Mouse (Mus musculus) forebrain, embryonic 13.5 days (tissue): ENCODE measurements around the gene Psmb2. TPM values are rescaled to one million over a fixed set of nuclear protein-coding genes. Genes with fewer than 3 reads are reported as not detected.
A peak's percentile ranks its signal among the peaks of the same experiment; 100 is the strongest.

ENCODE experiments used
- ATAC-seq: fragments of 200-750 bp; cut with Nextera tagmentation; 2 replicates; pipeline ENCODE4 v1.8.0; 2017
- H3K27ac ChIP-seq: fragments of 300-500 bp; sonication (generic); 2 replicates; pipeline ENCODE4 v1.5.1; 2015; ENCODE audit warnings: inconsistent platforms, mild to moderate bottlenecking, moderate library complexity
- H3K27me3 ChIP-seq: fragments of 300-500 bp; sonication (generic); 2 replicates; pipeline ENCODE4 v1.6.1; 2015; ENCODE audit warnings: mild to moderate bottlenecking, inconsistent platforms
- H3K36me3 ChIP-seq: fragments of 300-500 bp; sonication (generic); 2 replicates; pipeline ENCODE4 v1.6.1; 2015; ENCODE audit warnings: mild to moderate bottlenecking, inconsistent platforms; ENCODE audit not compliant: poor library complexity, severe bottlenecking
- H3K4me1 ChIP-seq: fragments of 300-500 bp; sonication (generic); 2 replicates; pipeline ENCODE4 v1.6.1; 2015; ENCODE audit warnings: inconsistent platforms
- H3K4me2 ChIP-seq: fragments of 300-500 bp; sonication (generic); 2 replicates; pipeline ENCODE4 v1.6.1; 2015; ENCODE audit warnings: inconsistent platforms, mild to moderate bottlenecking, moderate library complexity
- H3K4me3 ChIP-seq: fragments of 300-500 bp; sonication (generic); 2 replicates; pipeline ENCODE4 v1.5.1; 2015; ENCODE audit warnings: mild to moderate bottlenecking, inconsistent platforms
- H3K9ac ChIP-seq: fragments of 300-500 bp; sonication (generic); 2 replicates; pipeline ENCODE4 v1.6.1; 2015; ENCODE audit warnings: mild to moderate bottlenecking, inconsistent platforms
- H3K9me3 ChIP-seq: fragments of 300-500 bp; sonication (generic); replicated peaks from 2 replicates; pipeline ENCODE4 v1.6.1; 2016; ENCODE audit warnings: inconsistent platforms
- WGBS: fragments of 180-500 bp; shearing (Covaris S2); methylation state at CpG from one replicate; pipeline ENCODE4 v1.1.7; 2015; 5-methylcytosine and 5-hydroxymethylcytosine counted together
- polyA plus RNA-seq: library from polyadenylated mRNA; unstranded; fragments of >200 nt; fragmentation: Nextera tagmentation; extraction: Ambion mirVana; gene quantifications from 2 replicates; pipeline ENCODE4 v1.2.1, GENCODE M21; 2015

Gene Psmb2
- polyA plus RNA-seq = 526 and 541 TPM in 2 replicates

DNA sequence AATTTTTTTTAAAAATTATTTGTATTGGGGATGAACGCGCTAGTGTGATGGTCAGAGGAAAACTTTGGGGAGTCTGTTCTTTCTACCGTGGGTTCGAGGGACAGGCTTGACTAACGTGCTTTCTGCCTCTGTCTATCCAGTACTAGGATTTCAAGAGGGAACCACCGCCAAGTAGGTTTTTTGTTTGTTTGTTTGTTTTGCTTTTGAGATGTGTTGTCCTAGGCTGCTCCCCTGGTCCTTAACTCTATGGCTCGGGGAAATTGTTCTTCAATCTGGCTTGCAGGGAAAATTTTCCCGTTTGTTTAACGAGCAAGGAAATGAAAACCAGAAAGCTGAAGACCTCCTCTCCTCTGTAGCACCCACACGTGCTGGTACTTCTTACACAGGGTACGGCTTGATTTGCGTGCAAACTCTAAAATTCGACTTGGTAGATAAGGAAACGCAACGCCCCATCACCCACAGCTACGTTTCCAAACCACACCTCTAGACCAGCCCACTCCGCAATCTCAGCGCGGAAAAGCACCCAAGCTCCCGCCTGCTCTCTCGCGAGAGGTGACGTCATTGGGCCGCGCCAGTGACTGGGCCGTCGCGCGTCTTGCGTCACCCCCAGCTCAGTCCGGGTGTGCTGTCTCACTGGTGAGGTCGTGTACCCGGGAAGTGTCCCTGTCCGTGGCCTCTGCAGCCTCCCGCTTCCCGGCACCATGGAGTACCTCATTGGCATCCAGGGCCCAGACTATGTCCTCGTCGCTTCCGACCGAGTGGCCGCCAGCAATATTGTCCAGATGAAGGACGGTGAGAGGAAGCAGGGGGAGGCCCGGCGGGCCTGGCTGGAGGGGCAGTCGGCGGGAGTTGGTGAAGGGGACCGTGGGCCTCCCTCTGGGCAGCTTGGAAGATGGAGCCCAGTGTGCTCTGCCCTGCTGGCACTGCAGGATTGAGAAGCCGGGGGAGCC is at the start of gene Psmb2:
Gene Psmb2, plus strand, starts transcription at position 577 of the 950 bp plus-strand sequence.
- ATAC-seq = peak; percentile 98
- Histone ChIP-seq H3K9me3 (no peaks in the 10 kb centered on the region), H3K36me3 (no peaks in the 10 kb centered on the region), H3K4me2 (peak within 1 kb of the TSS; percentile 97), H3K4me3 (peak within 1 kb of the TSS; percentile 100), H3K27me3 (peaks cover 5% of the 10 kb centered on the region; the same call in 1 of the 2 replicates), H3K9ac (peak within 1 kb of the TSS; percentile 99), H3K27ac (peak within 1 kb of the TSS; percentile 76), H3K4me1 (peaks cover 17% of the 10 kb centered on the region)
- 4% methylated on average over 48 of the region's 48 CpGs for WGBS

GRCm38 (mm10) chr4:126631922-126632321 is 45.5 kb upstream of the Psmb2 start:
- no peaks in the 10 kb centered on the region for H3K9me3 ChIP-seq
- peaks cover 14% of the 10 kb centered on the region for H3K4me1 ChIP-seq
- peaks cover 26% of the 10 kb centered on the region for H3K27me3 ChIP-seq
- 43% methylated on average over 2 of the region's 2 CpGs for WGBS
- ATAC-seq = no peak
- no peak overlapping the region for H3K27ac ChIP-seq
- H3K4me3 ChIP-seq = no peak overlapping the region
- H3K9ac ChIP-seq = no peak overlapping the region
- no peaks in the 10 kb centered on the region for H3K36me3 ChIP-seq
- H3K4me2 ChIP-seq = no peak overlapping the region

DNA sequence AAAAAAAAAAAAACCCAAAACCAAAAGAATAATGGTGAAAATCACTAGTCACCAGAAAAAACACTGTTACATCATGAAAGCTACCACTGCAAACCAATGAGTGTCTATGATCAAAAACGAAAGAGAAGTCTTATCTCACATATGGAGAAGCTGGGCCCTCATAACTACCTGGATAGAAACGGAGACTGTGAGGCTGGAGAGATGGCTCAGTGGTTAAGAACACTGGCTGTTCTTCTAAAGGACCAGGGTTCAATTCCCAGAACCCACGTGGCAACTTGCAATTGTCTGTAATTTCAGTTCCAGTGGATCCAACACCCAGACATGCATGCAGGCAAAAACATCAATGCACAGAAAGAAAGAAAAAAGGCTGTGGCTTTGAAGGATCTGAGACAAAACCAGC is 44.8 kb upstream of the Psmb2 start:
- Histone ChIP-seq H3K27ac (no peak overlapping the region), H3K36me3 (no peaks in the 10 kb centered on the region), H3K27me3 (peaks cover 30% of the 10 kb centered on the region), H3K9ac (no peak overlapping the region), H3K9me3 (no peaks in the 10 kb centered on the region), H3K4me3 (no peak overlapping the region), H3K4me2 (no peak overlapping the region), H3K4me1 (peaks cover 6% of the 10 kb centered on the region)
- no peak for ATAC-seq
- WGBS = 73% methylated on average over 3 of the region's 3 CpGs

GRCm38 (mm10) chr4:126636330-126636729 is 41.1 kb upstream of the Psmb2 start:
- no peak for ATAC-seq
- H3K27ac ChIP-seq = no peak overlapping the region
- H3K4me1 ChIP-seq = peaks cover 14% of the 10 kb centered on the region
- H3K36me3 ChIP-seq = no peaks in the 10 kb centered on the region
- no peaks in the 10 kb centered on the region for H3K9me3 ChIP-seq
- H3K4me3 ChIP-seq = no peak overlapping the region
- H3K9ac ChIP-seq = 0 out of 2 replicates have a peak overlapping the region, but pooled peaks have one; percentile 37
- H3K4me2 ChIP-seq = 0 out of 2 replicates have a peak overlapping the region, but pooled peaks have one; percentile 20
- 26% methylated on average over 11 of the region's 11 CpGs for WGBS
- H3K27me3 ChIP-seq = peaks cover 24% of the 10 kb centered on the region

GRCm38 (mm10) chr4:126637446-126637845 is 40.0 kb upstream of the Psmb2 start:
- Histone ChIP-seq H3K4me3 (no peak overlapping the region), H3K9me3 (no peaks in the 10 kb centered on the region), H3K27me3 (peaks cover 24% of the 10 kb centered on the region), H3K36me3 (no peaks in the 10 kb centered on the region), H3K9ac (no peak overlapping the region), H3K4me2 (no peak overlapping the region), H3K4me1 (peaks cover 14% of the 10 kb centered on the region), H3K27ac (no peak overlapping the region)
- WGBS = 78% methylated on average over 4 of the region's 4 CpGs
- no peak for ATAC-seq

DNA sequence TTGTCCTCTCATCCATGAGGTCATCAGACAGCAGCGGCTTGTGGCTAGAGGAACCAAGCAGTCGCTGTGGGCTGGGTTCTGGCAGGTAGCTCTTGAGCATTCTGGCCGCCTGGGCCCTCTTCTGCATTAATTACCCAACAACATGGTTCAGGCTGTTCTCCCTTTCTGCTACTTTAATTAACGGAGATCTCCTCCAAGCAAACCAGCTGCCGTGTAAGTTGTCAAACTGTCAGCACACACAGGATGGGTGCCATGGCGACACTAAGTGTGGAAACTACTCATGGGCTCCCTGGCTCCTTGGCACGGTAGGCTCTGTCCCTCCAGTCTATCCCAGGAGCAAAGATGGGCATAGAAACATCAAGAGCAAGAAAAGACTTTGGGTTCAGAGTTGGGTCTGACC is 38.1 kb upstream of the Psmb2 start:
- ATAC-seq = peak; percentile 78
- WGBS = 27% methylated on average over 7 of the region's 7 CpGs
- Histone ChIP-seq H3K27ac (0 out of 2 replicates have a peak overlapping the region, but pooled peaks have one; percentile 14), H3K27me3 (peaks cover 24% of the 10 kb centered on the region), H3K4me1 (peaks cover 15% of the 10 kb centered on the region), H3K4me3 (no peak overlapping the region), H3K9ac (no peak overlapping the region), H3K9me3 (no peaks in the 10 kb centered on the region), H3K4me2 (no peak overlapping the region), H3K36me3 (no peaks in the 10 kb centered on the region)

DNA sequence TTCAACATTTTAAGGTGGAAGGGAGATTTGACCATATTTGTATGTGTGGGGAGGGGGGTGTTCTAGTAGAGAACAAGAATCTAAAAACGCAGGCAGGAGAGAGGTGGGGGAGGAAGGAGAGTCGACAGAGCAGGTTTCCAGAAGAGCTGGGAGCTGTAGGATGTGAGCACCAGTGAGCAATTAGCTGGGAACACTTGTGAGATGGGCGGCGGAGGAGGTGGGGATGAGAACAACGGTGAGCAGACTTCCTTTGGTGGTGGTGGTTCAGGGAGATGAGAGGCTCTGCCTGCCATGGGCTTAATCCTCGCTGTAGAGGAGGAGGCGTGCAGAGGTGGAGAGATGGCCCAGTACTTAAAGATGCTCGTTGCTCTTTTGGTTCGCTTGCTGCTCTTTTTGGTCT is 35.5 kb upstream of the Psmb2 start:
- Histone ChIP-seq H3K4me1 (peaks cover 20% of the 10 kb centered on the region), H3K9ac (no peak overlapping the region), H3K9me3 (no peaks in the 10 kb centered on the region), H3K36me3 (no peaks in the 10 kb centered on the region), H3K4me3 (no peak overlapping the region), H3K27me3 (peaks cover 13% of the 10 kb centered on the region), H3K27ac (no peak overlapping the region), H3K4me2 (no peak overlapping the region)
- 28% methylated on average over 9 of the region's 9 CpGs for WGBS
- no peak for ATAC-seq

GRCm38 (mm10) chr4:126643815-126644214 is 33.6 kb upstream of the Psmb2 start:
- Histone ChIP-seq H3K27ac (no peak overlapping the region), H3K27me3 (0 out of 2 replicates have a peak, but pooled peaks cover 7% of the 10 kb centered on the region), H3K4me2 (no peak overlapping the region), H3K4me1 (peaks cover 29% of the 10 kb centered on the region), H3K4me3 (no peak overlapping the region), H3K9ac (no peak overlapping the region), H3K9me3 (no peaks in the 10 kb centered on the region), H3K36me3 (no peaks in the 10 kb centered on the region)
- WGBS = 78% methylated on average over 4 of the region's 4 CpGs
- no peak for ATAC-seq

- no peak overlapping the region for H3K27ac ChIP-seq
- 67% methylated on average over 10 of the region's 10 CpGs for WGBS
- H3K9ac ChIP-seq = no peak overlapping the region
- H3K27me3 ChIP-seq = 0 out of 2 replicates have a peak, but pooled peaks cover 7% of the 10 kb centered on the region
- peaks cover 28% of the 10 kb centered on the region for H3K4me1 ChIP-seq
- no peaks in the 10 kb centered on the region for H3K9me3 ChIP-seq
- H3K4me3 ChIP-seq = no peak overlapping the region
- no peak overlapping the region for H3K4me2 ChIP-seq
- H3K36me3 ChIP-seq = no peaks in the 10 kb centered on the region
- no peak for ATAC-seq
Measured at GRCm38 (mm10) chr4:126644333-126644963, 33.0 kb upstream of the Psmb2 start.

- peaks cover 20% of the 10 kb centered on the region for H3K27me3 ChIP-seq
Measured at GRCm38 (mm10) chr4:126647996-126648910, 29.2 kb upstream of the Psmb2 start.

DNA sequence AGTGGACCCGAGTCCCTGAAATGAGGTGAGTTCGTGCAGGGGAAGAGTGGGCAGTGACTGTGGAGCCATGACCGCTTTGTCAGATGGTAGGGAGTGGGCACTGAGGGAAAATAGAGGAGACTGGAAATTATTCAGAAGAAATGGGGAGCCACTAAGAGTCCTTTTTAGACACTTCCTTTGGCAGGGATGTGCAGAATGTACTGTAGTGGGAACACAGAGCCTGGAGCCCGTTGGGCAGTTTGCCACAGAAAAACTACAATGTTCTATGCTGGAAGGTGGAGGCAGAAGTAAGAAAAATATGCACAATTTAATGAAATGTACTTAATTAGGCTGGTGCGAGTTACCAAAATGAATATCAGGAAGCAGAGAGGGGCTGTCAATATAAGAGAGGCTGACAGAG is 24.3 kb upstream of the Psmb2 start:
- Histone ChIP-seq H3K9ac (no peak overlapping the region), H3K4me1 (peaks cover 11% of the 10 kb centered on the region), H3K9me3 (no peaks in the 10 kb centered on the region), H3K27me3 (peaks cover 30% of the 10 kb centered on the region), H3K4me2 (no peak overlapping the region), H3K27ac (no peak overlapping the region), H3K36me3 (no peaks in the 10 kb centered on the region), H3K4me3 (no peak overlapping the region)
- 86% methylated on average over 5 of the region's 5 CpGs for WGBS
- no peak for ATAC-seq

More at GRCm38 (mm10) chr4:126647996-126648910, 29.2 kb upstream of the Psmb2 start:
- peak; percentile 82 for ATAC-seq
- H3K9me3 ChIP-seq = no peaks in the 10 kb centered on the region
- whole genome bisulfite sequencing = 10% methylated on average over 24 of the region's 24 CpGs
- H3K36me3 ChIP-seq = no peaks in the 10 kb centered on the region
- no peak overlapping the region for H3K4me3 ChIP-seq
- H3K4me1 ChIP-seq = peaks cover 25% of the 10 kb centered on the region
- peak overlapping the region; percentile 79 for H3K27ac ChIP-seq
- peak overlapping the region; percentile 43 for H3K4me2 ChIP-seq
- no peak overlapping the region for H3K9ac ChIP-seq
